Mouse (Mus musculus) hindbrain, postnatal 0 days (tissue): ENCODE results near the gene Bphl. TPM values are rescaled to one million over a fixed set of nuclear protein-coding genes. Genes with fewer than 3 reads are reported as not detected.
A peak's percentile ranks its signal among the peaks of the same experiment; 100 is the strongest.

ENCODE experiments used
- ATAC-seq: fragments of 200-750 bp; cut with Nextera tagmentation; 2 replicates; pipeline ENCODE4 v1.8.0; 2017; ENCODE audit warnings: mild to moderate bottlenecking, moderate TSS enrichment, moderate library complexity
- DNase-seq: peaks from one replicate; pipeline ENCODE4 v3.0.0-alpha.2; 2015; ENCODE audit warnings: low spot score
- H3K27ac ChIP-seq: fragments of 300-500 bp; sonication (generic); 2 replicates; pipeline ENCODE4 v1.5.1; 2014; ENCODE audit warnings: mild to moderate bottlenecking
- H3K27me3 ChIP-seq: fragments of 300-500 bp; sonication (generic); 2 replicates; pipeline ENCODE4 v1.6.1; 2014; ENCODE audit warnings: low read length, mixed read lengths; ENCODE audit not compliant: insufficient read depth
- H3K36me3 ChIP-seq: fragments of 300-500 bp; sonication (generic); 2 replicates; pipeline ENCODE4 v1.6.1; 2014; ENCODE audit warnings: low read length, mixed read lengths; ENCODE audit not compliant: insufficient read depth
- H3K4me1 ChIP-seq: fragments of 300-500 bp; sonication (generic); 2 replicates; pipeline ENCODE4 v1.6.1; 2014; ENCODE audit warnings: antibody characterized with exemption, low read length, mixed read lengths; ENCODE audit not compliant: insufficient read depth
- H3K4me2 ChIP-seq: fragments of 300-500 bp; sonication (generic); 2 replicates; pipeline ENCODE4 v1.6.1; 2014; ENCODE audit warnings: low read depth, mild to moderate bottlenecking, low read length, moderate library complexity, mixed read lengths
- H3K4me3 ChIP-seq: fragments of 300-500 bp; sonication (generic); 2 replicates; pipeline ENCODE4 v1.5.1; 2014; ENCODE audit warnings: low read length
- H3K9ac ChIP-seq: fragments of 300-500 bp; sonication (generic); replicated peaks from 2 replicates; pipeline ENCODE4 v1.6.1; 2014; ENCODE audit warnings: mild to moderate bottlenecking, low read length, moderate library complexity, mixed read lengths
- H3K9me3 ChIP-seq: fragments of 300-500 bp; sonication (generic); 2 replicates; pipeline ENCODE4 v1.6.1; 2016; ENCODE audit warnings: low read length, mixed read lengths
- CTCF ChIP-seq: IDR thresholded peaks from 2 replicates; pipeline ENCODE4 v1.5.1; 2016; ENCODE audit warnings: antibody characterized with exemption, control low read depth, low read depth
- WGBS: fragments of 180-500 bp; shearing (Covaris S2); extraction: QIAGEN DNeasy Blood & Tissue Kit; methylation state at CpG from one replicate; pipeline ENCODE4 v1.1.7; 2014; 5-methylcytosine and 5-hydroxymethylcytosine counted together
- polyA plus RNA-seq: library from polyadenylated mRNA; unstranded; fragments of >200 nt; fragmentation: Nextera tagmentation; extraction: Ambion mirVana; gene quantifications from 2 replicates; pipeline ENCODE4 v1.2.1, GENCODE M21; 2015
- total RNA-seq: library from RNA; depleted of rRNA; stranded (reverse); fragments of >200 nt; gene quantifications from 2 replicates; pipeline ENCODE4 v1.2.3, GENCODE M21; 2014

Gene Bphl
- total and polyA plus RNA-seq, 2 experiments from 2014 or later: 50.4 to 60.7 TPM

DNA sequence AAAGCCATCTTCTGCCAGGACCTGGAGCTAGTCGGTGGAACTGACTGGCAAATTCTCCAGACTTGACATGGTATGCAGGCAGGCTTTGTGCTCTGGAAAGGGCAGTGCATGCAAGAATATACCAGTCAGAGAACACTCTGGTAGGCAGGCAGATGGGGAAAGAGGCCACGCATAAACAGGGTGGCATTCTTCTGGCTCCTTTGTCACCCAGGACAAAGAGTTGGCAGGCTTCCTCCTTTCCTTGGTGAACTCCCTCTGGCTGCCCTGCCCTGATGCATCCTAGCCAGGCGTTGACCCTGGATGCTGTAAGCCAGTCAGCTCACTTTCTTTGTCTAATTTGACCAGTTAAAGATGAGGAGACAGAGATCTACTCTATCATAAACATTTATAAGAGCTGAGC lies 59.7 kb downstream of the Bphl start:
- WGBS: 32% methylated on average over 3 of the region's 3 CpGs
- no peak for DNase-seq
- H3K9me3 ChIP-seq: no peaks in the 10 kb centered on the region
- peaks cover 16% of the 10 kb centered on the region; the same call in 1 of the 2 replicates for H3K4me1 ChIP-seq
- no peak overlapping the region for H3K9ac ChIP-seq
- H3K27me3 ChIP-seq: no peaks in the 10 kb centered on the region
- no peak for ATAC-seq
- no peak overlapping the region for H3K4me2 ChIP-seq
- no peak overlapping the region for H3K4me3 ChIP-seq
- peak overlapping the region; percentile 83 for H3K27ac ChIP-seq
- no peak for TF ChIP-seq CTCF
- H3K36me3 ChIP-seq: no peaks in the 10 kb centered on the region

DNA sequence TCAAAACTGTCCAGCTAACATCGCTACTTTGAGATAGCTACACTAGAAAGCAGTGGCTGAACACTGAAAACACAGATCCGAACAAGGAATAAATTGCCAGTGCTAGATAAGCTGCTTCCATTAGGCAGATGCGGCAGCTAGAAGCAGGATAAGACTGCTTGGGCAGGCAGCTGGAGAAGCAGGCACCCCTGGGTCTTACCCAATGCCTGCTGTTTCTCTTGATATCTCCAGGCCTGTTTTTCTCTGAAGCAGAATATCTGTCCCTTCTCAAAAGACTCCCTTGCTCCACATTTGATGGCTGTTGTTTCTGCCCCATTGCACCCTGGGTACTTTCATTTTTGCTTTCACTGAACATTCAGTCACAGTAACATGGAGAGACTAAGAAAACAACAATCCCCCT lies 63.3 kb downstream of the Bphl start:
- Histone ChIP-seq H3K4me1 (peaks cover 10% of the 10 kb centered on the region; the same call in 1 of the 2 replicates), H3K27ac (no peak overlapping the region)

DNA sequence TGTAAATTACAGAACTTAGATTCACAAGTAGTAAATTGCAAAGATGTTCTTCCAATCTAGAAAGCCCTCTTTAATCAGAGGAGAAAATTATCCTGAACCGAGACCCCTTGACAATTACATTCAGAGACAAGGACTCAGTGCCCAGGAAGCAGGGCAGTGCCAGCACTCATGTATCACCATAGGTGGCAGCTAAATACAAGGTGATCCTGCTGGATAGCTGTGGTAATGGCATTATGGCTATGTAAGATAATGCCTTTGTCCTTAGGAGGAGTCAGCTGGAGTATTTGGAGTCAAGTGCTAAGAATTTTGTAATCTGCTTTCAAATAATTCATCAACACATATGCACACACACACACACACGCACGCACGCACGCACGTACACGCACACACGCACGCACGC lies 63.9 kb downstream of the Bphl start:
- H3K4me3 ChIP-seq: no peak overlapping the region
- no peak for ATAC-seq
- TF ChIP-seq CTCF: no peak
- no peaks in the 10 kb centered on the region for H3K9me3 ChIP-seq
- no peak overlapping the region for H3K27ac ChIP-seq
- no peak for DNase-seq
- H3K36me3 ChIP-seq: no peaks in the 10 kb centered on the region
- no peaks in the 10 kb centered on the region for H3K27me3 ChIP-seq
- H3K4me2 ChIP-seq: no peak overlapping the region
- peaks cover 7% of the 10 kb centered on the region; the same call in 1 of the 2 replicates for H3K4me1 ChIP-seq
- 91% methylated on average over 10 of the region's 10 CpGs for WGBS
- H3K9ac ChIP-seq: no peak overlapping the region

More for the DNA sequence above, 63.3 kb downstream of the Bphl start:
- Histone ChIP-seq H3K9me3 (no peaks in the 10 kb centered on the region), H3K4me2 (no peak overlapping the region), H3K4me3 (no peak overlapping the region), H3K36me3 (no peaks in the 10 kb centered on the region), H3K9ac (no peak overlapping the region), H3K27me3 (no peaks in the 10 kb centered on the region)
- WGBS: 70% methylated on average over 3 of the region's 3 CpGs
- TF ChIP-seq CTCF: no peak
- DNase-seq: no peak
- no peak for ATAC-seq

DNA sequence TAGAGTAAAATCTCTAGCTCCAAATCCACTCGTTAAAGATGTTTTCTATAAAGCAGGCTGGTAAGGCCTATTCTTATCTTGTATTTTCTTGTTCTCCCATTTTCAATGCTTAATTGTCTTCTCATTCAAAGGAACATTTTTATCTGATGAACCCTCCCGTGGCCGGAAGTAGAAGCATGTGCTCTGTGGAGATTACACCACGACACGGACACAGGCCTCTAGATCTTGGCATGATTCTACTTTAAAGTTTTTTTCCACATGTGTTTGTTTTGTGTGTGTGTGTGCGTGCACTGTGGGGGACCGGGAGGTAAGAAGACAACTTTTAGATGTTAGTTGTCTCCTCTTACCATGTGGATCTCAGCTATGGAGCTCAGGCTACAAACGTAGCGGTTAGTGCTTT lies 64.5 kb downstream of the Bphl start:
- no peak for TF ChIP-seq CTCF
- no peak for DNase-seq
- Histone ChIP-seq H3K9ac (no peak overlapping the region), H3K4me3 (no peak overlapping the region), H3K9me3 (no peaks in the 10 kb centered on the region), H3K27me3 (no peaks in the 10 kb centered on the region), H3K27ac (no peak overlapping the region), H3K4me2 (no peak overlapping the region), H3K36me3 (no peaks in the 10 kb centered on the region), H3K4me1 (0 out of 2 replicates have a peak, but pooled peaks cover under 1% of the 10 kb centered on the region)
- 86% methylated on average over 9 of the region's 9 CpGs for WGBS
- no peak for ATAC-seq

DNA sequence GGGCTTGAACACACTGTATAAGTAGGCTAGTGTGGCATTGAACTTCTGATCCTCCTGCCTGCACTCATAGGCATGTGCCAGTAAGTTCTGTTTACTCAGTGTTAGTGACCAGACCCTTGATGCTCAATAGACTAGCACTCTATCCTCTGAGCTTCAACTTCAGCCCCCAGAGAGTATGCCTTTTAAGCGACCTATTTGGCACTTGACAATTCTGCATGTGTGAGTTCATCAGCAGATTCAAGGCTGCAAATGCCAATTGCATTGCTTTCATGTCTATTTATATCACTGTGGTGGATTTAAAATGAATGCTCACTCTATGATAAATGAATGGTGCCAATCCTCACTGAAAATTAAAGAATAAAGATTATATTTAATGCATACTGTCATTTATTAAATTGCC lies 68.0 kb downstream of the Bphl start:
- Histone ChIP-seq H3K4me3 (no peak overlapping the region), H3K9ac (no peak overlapping the region), H3K4me1 (no peaks in the 10 kb centered on the region), H3K4me2 (no peak overlapping the region), H3K9me3 (no peaks in the 10 kb centered on the region), H3K36me3 (no peaks in the 10 kb centered on the region), H3K27me3 (no peaks in the 10 kb centered on the region), H3K27ac (no peak overlapping the region)
- ATAC-seq (no peak), DNase-seq (no peak)
- 68% methylated on average over 1 of the region's 1 CpGs for WGBS
- TF ChIP-seq CTCF: no peak

DNA sequence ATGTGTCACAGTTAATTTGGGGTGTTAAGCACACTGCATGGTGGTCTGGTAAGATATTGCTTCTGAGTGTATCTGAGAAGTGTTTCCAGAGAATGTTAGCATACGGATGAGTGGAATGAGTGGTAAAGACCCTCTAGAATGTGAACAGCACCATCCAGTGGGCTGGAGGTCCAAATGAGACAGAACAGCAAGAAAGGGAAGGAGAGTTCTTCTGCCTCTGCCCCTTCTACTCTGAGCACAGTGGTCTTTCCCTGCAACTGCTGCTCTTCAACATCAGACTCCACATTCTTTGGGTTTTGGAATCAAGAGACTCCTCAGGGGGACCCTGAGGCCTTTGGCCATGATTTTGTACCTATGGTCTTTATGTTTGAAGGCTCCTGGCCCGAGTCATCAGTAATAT lies 68.9 kb downstream of the Bphl start:
- Histone ChIP-seq H3K27me3 (no peaks in the 10 kb centered on the region), H3K4me1 (no peaks in the 10 kb centered on the region), H3K4me2 (no peak overlapping the region), H3K36me3 (no peaks in the 10 kb centered on the region), H3K9ac (no peak overlapping the region), H3K9me3 (no peaks in the 10 kb centered on the region), H3K4me3 (no peak overlapping the region), H3K27ac (no peak overlapping the region)
- peak; percentile 24; the same call in 1 of the 2 replicates for TF ChIP-seq CTCF
- ATAC-seq (no peak), DNase-seq (no peak)
- 87% methylated on average over 2 of the region's 2 CpGs for WGBS

DNA sequence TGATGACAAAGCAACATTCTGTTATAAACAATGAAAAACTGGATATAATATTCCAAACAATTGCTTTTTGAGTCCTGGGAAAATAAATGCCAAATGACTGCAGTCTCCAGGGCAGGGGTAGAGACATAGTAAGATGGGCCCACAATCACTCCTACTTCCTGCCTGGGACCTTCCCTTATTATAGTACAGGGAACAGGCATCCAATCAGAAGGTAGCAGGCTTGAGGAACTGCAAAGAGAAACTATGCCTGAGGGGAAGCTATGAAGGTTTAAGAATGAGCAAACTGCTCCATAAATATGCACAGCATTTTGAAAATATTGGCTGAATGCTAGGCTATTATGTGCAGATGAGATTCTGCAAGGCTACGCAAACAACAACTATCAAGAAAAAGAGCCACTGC lies 69.6 kb downstream of the Bphl start:
- ATAC-seq: no peak
- no peaks in the 10 kb centered on the region for H3K36me3 ChIP-seq
- no peak overlapping the region for H3K4me3 ChIP-seq
- WGBS: 97% methylated on average over 1 of the region's 1 CpGs
- no peak overlapping the region for H3K9ac ChIP-seq
- no peaks in the 10 kb centered on the region for H3K4me1 ChIP-seq
- no peak for DNase-seq
- no peaks in the 10 kb centered on the region for H3K9me3 ChIP-seq
- H3K4me2 ChIP-seq: no peak overlapping the region
- no peak for TF ChIP-seq CTCF
- H3K27ac ChIP-seq: no peak overlapping the region
- H3K27me3 ChIP-seq: no peaks in the 10 kb centered on the region
